Mouse (Mus musculus) G1E (cell line): Measurements from ENCODE around the gene Polr2f.

Experiments
- CTCF ChIP-seq: IDR thresholded peaks from 2 replicates; pipeline ENCODE4 v1.5.1; 2012; ENCODE audit warnings: low read depth, low read length, inconsistent platforms, mixed read lengths
- GATA1 ChIP-seq: IDR thresholded peaks from 2 replicates; pipeline ENCODE4 v1.6.1; 2012; ENCODE audit warnings: borderline replicate concordance, low read length, inconsistent platforms, mixed read lengths

- no peak for TF ChIP-seq CTCF
- TF ChIP-seq GATA1 = no peak
Measured at GRCm38 (mm10) chr15:79199390-79199976, 58.7 kb downstream of the Polr2f start.
